Mouse (Mus musculus) ZHBTc4 (cell line): ENCODE results near the gene Coq10b.
A peak's percentile ranks its signal among the peaks of the same experiment; 100 is the strongest.
"Not testable (repeated sequence)": the region's sequence is repeated elsewhere in the genome, so short reads cannot be mapped to it uniquely, and the experiment has no call there.

Source experiments
- DNase-seq: peaks from one replicate; pipeline ENCODE4 v3.0.0-alpha.2; 2011; ENCODE audit warnings: low read depth, low spot score

Coq10b gene

GRCm38 (mm10) chr1:55055322-55056115, 2.9 kb downstream of the Coq10b start:
- DNase-seq = no peak

- not testable (repeated sequence) for DNase-seq
Observed at GRCm38 (mm10) chr1:55058383-55058782, 5.8 kb downstream of the Coq10b start.

GRCm38 (mm10) chr1:55061099-55061498, 8.5 kb downstream of the Coq10b start:
- DNase-seq = no peak

DNA sequence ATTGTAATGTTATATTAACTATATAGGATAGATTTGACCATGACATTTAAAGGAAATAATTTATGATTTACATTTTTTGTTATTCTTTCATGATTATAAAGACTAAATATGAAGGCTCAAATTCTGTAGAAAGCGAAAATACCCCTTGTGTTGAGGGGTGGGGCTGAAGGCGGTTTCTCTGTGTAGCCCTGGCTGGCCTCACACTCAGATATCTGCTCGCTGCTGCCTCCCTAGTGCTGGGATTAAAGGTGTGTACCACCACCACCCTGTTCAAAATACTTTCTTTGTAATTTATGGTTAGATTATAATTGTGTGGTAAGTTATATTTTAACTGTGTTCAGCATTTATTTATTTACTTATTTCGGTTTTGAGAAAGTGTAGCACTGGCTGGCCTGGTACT, 9.2 kb downstream of the Coq10b start:
- DNase-seq = no peak

DNA sequence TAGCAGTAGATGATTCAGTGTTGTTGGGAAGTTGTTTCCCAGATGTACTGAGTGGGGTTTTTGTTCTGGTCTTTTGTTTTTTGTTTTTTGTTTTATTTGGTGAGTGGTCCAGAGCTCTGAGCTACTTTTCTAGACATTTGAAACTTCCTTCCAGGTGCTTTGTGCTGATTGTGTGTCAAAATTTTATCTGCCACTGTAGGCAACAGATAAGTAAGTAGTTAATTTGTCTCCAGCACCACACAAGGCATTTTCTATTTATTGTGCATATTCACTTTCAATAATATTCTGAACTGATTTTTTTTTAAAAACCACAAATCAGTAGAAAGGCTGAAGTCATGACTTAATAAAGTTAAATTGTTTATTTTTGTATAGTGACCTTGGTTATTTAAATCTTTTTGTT, 19.8 kb downstream of the Coq10b start:
- not testable (repeated sequence) for DNase-seq

GRCm38 (mm10) chr1:55074757-55075156, 22.2 kb downstream of the Coq10b start:
- DNase-seq = peak; percentile 68

- DNase-seq = no peak
Observed at GRCm38 (mm10) chr1:55075652-55076394, 23.3 kb downstream of the Coq10b start.

GRCm38 (mm10) chr1:55076395-55076743, 23.8 kb downstream of the Coq10b start:
- DNase-seq = no peak

- peak; percentile 57 for DNase-seq
Observed at GRCm38 (mm10) chr1:55076849-55077516, 24.4 kb downstream of the Coq10b start.

DNA sequence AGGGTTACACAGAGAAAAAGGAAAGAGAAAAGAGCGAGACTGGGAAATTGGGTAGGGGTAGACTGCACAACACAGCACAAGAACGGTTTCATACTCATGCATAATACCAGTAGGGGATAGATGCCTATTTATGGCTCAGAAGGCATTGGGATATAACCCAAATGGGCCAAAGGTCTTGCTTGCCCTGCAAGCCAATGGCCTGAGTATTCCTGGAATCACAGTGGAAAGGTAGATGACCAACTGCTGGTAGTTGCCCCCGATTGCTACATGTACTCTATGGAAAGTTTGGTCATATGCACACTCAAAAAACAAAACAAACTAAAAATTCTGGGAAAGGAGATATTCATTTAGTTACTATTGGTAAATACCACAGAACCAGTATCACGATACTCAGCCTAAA, 27.1 kb downstream of the Coq10b start:
- DNase-seq = no peak

- DNase-seq = peak; percentile 79
Observed at GRCm38 (mm10) chr1:55082106-55082505, 29.5 kb downstream of the Coq10b start.

DNA sequence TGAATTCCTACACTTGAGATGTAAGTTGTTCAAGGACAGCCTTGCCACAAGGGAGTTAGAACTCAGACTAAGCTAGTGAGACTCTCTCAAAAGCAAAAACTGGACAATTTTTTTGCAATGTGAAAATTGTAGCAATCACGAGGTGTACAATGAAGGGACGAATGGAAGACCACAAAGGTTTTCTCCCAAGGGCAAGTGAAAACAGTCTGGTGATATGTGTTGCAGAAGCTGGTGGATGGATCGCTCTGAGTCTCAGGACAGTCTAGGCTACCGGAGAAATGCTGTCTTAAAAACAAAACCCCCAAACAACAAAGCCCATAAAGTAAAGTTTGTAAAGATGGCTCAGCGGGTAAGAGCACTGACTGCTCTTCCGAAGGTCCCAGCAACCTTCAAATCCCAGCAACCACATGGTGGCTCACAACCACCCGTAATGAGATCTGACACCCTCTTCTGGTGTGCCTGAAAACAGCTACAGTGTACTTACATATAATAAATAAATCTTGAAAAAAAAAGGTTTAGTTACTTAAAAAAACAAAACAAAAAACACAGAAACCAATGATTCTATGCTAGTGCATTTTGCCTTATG, 33.3 kb downstream of the Coq10b start:
- no peak for DNase-seq

- no peak for DNase-seq
Observed at GRCm38 (mm10) chr1:55086868-55087400, 34.4 kb downstream of the Coq10b start.

DNA sequence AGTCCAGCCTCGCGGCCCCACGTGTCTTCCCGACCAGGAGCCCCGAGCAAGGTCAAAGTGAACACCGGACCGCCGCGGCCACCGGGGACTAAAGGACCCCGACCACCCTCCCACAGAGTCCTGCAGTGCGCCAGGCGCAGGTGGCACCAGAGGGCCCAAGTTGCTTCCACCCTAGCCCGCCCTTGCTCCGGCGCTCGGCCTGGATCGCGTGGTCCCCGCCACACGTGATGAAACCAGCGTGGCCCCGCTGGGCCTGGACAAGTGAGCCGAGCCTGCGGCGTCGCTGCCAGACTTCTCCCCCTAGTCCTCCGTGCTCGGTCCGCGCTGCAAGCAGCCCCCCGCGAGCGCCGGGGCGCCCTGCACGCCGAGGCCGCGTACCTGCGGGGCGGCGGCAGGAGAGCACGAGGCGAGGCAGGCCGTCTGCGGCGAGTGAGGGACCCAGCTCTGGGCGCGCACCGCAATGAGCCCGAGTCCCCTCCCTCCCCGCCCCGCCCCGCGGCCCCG, 34.9 kb downstream of the Coq10b start:
- no peak for DNase-seq

DNA sequence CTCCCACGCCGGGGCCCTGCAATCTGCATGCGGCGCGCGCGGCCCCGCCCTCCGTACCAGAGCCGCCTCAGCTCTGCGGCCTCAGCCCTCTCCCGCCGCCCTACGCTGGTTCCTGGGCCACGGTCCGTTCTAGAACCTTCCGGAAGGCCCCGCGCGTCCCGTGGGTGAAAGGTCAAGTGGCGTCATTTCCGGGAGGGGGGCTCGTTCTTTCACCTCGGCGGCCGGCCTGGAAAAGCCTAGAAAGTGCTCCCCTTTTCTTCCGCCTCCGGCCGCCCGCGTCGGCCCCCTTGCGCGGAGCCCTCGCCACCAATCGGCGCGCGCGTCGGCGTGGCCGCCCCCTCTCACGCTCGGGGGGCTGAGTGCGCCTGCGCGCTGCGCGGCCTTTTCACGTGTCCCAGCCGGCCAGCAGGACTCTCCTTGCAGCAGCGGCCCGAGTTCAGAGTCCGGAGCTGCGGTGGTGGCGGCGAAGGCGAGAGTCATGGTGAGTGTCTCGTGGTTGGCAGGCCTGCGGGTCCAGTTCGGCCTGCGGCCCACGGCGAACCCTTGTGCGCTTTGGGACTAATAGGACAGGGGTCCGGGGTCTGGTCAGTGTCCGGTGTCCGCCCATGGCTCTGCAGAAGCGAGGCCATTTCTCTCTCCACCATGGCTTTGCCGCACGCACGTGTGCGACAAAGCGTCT, 35.5 kb downstream of the Coq10b start, which contains the start of the genes Hspe1 and Hspd1:
Gene Hspe1, plus strand, starts transcription at position 201 of the 679 bp plus-strand sequence.
Gene Hspd1, minus strand, starts transcription at position 312 of the 679 bp plus-strand sequence.
- DNase-seq = peak; percentile 99

DNA sequence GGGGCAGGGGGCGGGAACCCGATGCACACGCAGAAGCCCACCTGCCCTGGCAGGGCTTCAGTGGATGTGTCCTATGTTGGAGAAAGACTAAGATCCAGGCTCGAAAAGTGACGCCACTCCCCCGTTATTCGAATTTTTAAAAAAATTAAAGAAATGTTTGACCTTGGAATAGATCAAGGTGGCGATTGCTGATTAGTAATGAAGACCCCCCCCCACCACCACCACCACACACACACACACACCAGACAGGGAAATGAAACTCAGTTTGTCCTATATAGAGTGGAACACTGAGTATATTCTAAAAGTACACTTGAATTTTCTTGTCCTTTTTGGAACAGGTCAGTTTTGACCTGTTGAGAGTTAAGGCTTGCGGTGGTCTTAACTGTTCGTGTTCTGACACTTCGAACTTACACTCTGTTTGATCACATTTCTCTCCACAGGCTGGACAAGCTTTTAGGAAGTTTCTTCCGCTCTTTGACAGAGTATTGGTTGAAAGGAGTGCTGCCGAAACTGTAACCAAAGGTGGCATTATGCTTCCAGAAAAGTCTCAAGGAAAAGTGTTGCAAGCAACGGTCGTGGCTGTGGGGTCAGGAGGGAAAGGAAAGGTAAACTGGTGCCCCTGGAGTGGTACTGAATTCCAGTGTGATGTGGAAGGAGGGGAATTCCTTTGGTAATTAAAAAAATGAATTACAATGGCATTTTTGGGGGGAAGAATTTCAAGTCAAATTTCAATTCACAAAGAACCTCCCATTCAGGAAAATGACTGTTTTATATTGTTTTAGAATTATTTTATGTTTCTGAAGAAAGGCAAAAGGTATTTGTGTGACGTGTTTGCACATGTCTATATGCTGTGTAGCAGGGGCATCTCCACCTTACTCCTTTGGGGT, 36.3 kb downstream of the Coq10b start:
- DNase-seq = no peak

DNA sequence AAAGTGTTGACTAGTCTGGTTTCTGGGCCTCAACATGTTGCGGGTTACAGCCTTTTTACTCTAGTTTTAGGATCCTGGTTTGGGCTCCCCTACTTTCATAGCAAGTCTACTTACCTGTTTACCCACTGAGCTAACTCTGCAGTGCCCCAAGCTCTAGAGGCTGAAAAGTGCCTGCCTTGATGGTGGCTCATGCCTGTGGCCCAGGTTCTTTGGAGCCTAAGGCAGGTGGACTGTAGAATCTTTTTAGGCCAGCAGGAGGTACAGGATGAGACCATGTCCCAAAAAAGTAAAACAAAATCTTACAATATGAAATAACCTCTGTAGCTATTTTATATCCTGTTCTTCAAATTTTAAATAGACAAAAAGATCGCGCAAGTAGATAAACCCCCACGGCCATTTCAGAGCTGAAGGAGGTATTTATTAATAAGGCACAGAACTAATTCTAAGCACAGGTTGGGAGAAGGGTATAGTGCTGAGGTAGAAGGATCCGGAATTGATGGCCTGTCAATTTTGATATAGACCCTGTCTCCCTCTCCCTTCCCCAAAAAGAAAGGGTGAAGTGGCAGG, 37.0 kb downstream of the Coq10b start:
- DNase-seq = no peak

GRCm38 (mm10) chr1:55092056-55092455, 39.5 kb downstream of the Coq10b start:
- no peak for DNase-seq

GRCm38 (mm10) chr1:55092469-55092868, 39.9 kb downstream of the Coq10b start:
- DNase-seq = no peak
